Mouse (Mus musculus) midbrain, embryonic 10.5 days (tissue): ENCODE results near the gene Irs3. TPM values are rescaled to one million over a fixed set of nuclear protein-coding genes. Genes with fewer than 3 reads are reported as not detected.

ENCODE experiments used
- DNase-seq: peaks from one replicate; pipeline ENCODE4 v3.0.0-alpha.2; 2017; ENCODE audit warnings: low spot score
- H3K27ac ChIP-seq: fragments of 300-500 bp; sonication (generic); replicated peaks from 2 replicates; pipeline ENCODE4 v1.5.1; 2016; ENCODE audit warnings: mild to moderate bottlenecking
- H3K27me3 ChIP-seq: fragments of 300-500 bp; sonication (generic); 2 replicates; pipeline ENCODE4 v1.6.1; 2016; ENCODE audit warnings: low read depth, mild to moderate bottlenecking; ENCODE audit not compliant: poor library complexity, severe bottlenecking
- H3K36me3 ChIP-seq: fragments of 300-500 bp; sonication (generic); 2 replicates; pipeline ENCODE4 v1.6.1; 2016; ENCODE audit warnings: mild to moderate bottlenecking, moderate library complexity
- H3K4me1 ChIP-seq: fragments of 300-500 bp; sonication (generic); 2 replicates; pipeline ENCODE4 v1.6.1; 2016
- H3K4me3 ChIP-seq: fragments of 300-500 bp; sonication (generic); 2 replicates; pipeline ENCODE4 v1.5.1; 2016; ENCODE audit warnings: mild to moderate bottlenecking, moderate library complexity
- H3K9me3 ChIP-seq: fragments of 300-500 bp; sonication (generic); replicated peaks from 2 replicates; pipeline ENCODE4 v1.6.1; 2016; ENCODE audit warnings: mild to moderate bottlenecking
- WGBS: fragments of 180-500 bp; shearing (Covaris S2); methylation state at CpG from one replicate; pipeline ENCODE4 v1.1.7; 2016; 5-methylcytosine and 5-hydroxymethylcytosine counted together
- polyA plus RNA-seq: library from polyadenylated mRNA; unstranded; fragments of >200 nt; fragmentation: Nextera tagmentation; extraction: Ambion mirVana; gene quantifications from 2 replicates; pipeline ENCODE4 v1.2.1, GENCODE M21; 2016

The Irs3 gene
- polyA plus RNA-seq, 1 experiment from 2014 or later = 0.48 TPM

- Histone ChIP-seq H3K36me3 (peaks cover 71% of the 10 kb centered on the region), H3K27ac (no peak overlapping the region), H3K9me3 (no peaks in the 10 kb centered on the region), H3K27me3 (no peaks in the 10 kb centered on the region), H3K4me1 (peaks cover 10% of the 10 kb centered on the region), H3K4me3 (no peak overlapping the region)
- WGBS = 97% methylated on average over 8 of the region's 8 CpGs
- DNase-seq = no peak
These were observed 32.3 kb upstream of the Irs3 start for GRCm38 (mm10) chr5:137677859-137678258.

- H3K4me1 ChIP-seq = peaks cover 9% of the 10 kb centered on the region; the same call in 1 of the 2 replicates
- H3K27me3 ChIP-seq = no peaks in the 10 kb centered on the region
- no peak overlapping the region for H3K27ac ChIP-seq
- peaks cover 48% of the 10 kb centered on the region for H3K36me3 ChIP-seq
- 92% methylated on average over 8 of the region's 8 CpGs for WGBS
- no peaks in the 10 kb centered on the region for H3K9me3 ChIP-seq
- no peak for DNase-seq
- no peak overlapping the region for H3K4me3 ChIP-seq
These were observed 29.3 kb upstream of the Irs3 start for GRCm38 (mm10) chr5:137674786-137675185.

- Histone ChIP-seq H3K36me3 (peaks cover 33% of the 10 kb centered on the region), H3K4me1 (peaks cover 9% of the 10 kb centered on the region; the same call in 1 of the 2 replicates), H3K9me3 (no peaks in the 10 kb centered on the region), H3K27me3 (no peaks in the 10 kb centered on the region), H3K4me3 (no peak overlapping the region), H3K27ac (no peak overlapping the region; the same call in 1 of the 2 replicates)
- no peak for DNase-seq
- WGBS = 86% methylated on average over 6 of the region's 6 CpGs
These were observed 27.5 kb upstream of the Irs3 start for GRCm38 (mm10) chr5:137673015-137673414.

- WGBS = 87% methylated on average over 5 of the region's 5 CpGs
- DNase-seq = no peak
- H3K36me3 ChIP-seq = peaks cover 32% of the 10 kb centered on the region
- no peaks in the 10 kb centered on the region for H3K27me3 ChIP-seq
- no peaks in the 10 kb centered on the region for H3K9me3 ChIP-seq
- H3K4me3 ChIP-seq = no peak overlapping the region
- H3K4me1 ChIP-seq = peaks cover 9% of the 10 kb centered on the region; the same call in 1 of the 2 replicates
- H3K27ac ChIP-seq = no peak overlapping the region
These were observed 26.8 kb upstream of the Irs3 start for GRCm38 (mm10) chr5:137672361-137672760.

- 61% methylated on average over 9 of the region's 9 CpGs for WGBS
- peak overlapping the region; percentile 55; the same call in 1 of the 2 replicates for H3K27ac ChIP-seq
- no peak for DNase-seq
- H3K4me3 ChIP-seq = no peak overlapping the region
- no peaks in the 10 kb centered on the region for H3K9me3 ChIP-seq
- peaks cover 9% of the 10 kb centered on the region; the same call in 1 of the 2 replicates for H3K4me1 ChIP-seq
- H3K27me3 ChIP-seq = no peaks in the 10 kb centered on the region
- peaks cover 34% of the 10 kb centered on the region for H3K36me3 ChIP-seq
These were observed 26.1 kb upstream of the Irs3 start for GRCm38 (mm10) chr5:137671443-137672240.

GRCm38 (mm10) chr5:137670240-137670639, 24.7 kb upstream of the Irs3 start:
- Histone ChIP-seq H3K4me1 (peaks cover 9% of the 10 kb centered on the region; the same call in 1 of the 2 replicates), H3K4me3 (no peak overlapping the region), H3K9me3 (no peaks in the 10 kb centered on the region), H3K27ac (no peak overlapping the region), H3K36me3 (peaks cover 40% of the 10 kb centered on the region), H3K27me3 (no peaks in the 10 kb centered on the region)
- WGBS = 94% methylated on average over 1 of the region's 1 CpGs
- DNase-seq = no peak

- H3K36me3 ChIP-seq = peaks cover 43% of the 10 kb centered on the region
- DNase-seq = no peak
These were observed 23.5 kb upstream of the Irs3 start for GRCm38 (mm10) chr5:137668971-137669370.

GRCm38 (mm10) chr5:137663057-137663456, 17.5 kb upstream of the Irs3 start:
- Histone ChIP-seq H3K27ac (no peak overlapping the region), H3K36me3 (peaks cover 100% of the 10 kb centered on the region), H3K27me3 (no peaks in the 10 kb centered on the region), H3K4me1 (no peaks in the 10 kb centered on the region), H3K9me3 (no peaks in the 10 kb centered on the region), H3K4me3 (no peak overlapping the region)
- DNase-seq = no peak
- WGBS = 85% methylated on average over 9 of the region's 9 CpGs

More at GRCm38 (mm10) chr5:137668971-137669370, 23.5 kb upstream of the Irs3 start:
- Histone ChIP-seq H3K4me3 (no peak overlapping the region), H3K4me1 (peaks cover 9% of the 10 kb centered on the region; the same call in 1 of the 2 replicates), H3K27me3 (no peaks in the 10 kb centered on the region), H3K9me3 (no peaks in the 10 kb centered on the region), H3K27ac (no peak overlapping the region)
- WGBS = 87% methylated on average over 10 of the region's 10 CpGs

- peaks cover 82% of the 10 kb centered on the region for H3K36me3 ChIP-seq
- no peaks in the 10 kb centered on the region for H3K9me3 ChIP-seq
- WGBS = 88% methylated on average over 6 of the region's 6 CpGs
- no peaks in the 10 kb centered on the region for H3K4me1 ChIP-seq
- no peak overlapping the region for H3K4me3 ChIP-seq
- DNase-seq = no peak
- no peaks in the 10 kb centered on the region for H3K27me3 ChIP-seq
- no peak overlapping the region for H3K27ac ChIP-seq
These were observed 14.7 kb upstream of the Irs3 start for GRCm38 (mm10) chr5:137660064-137660688.

GRCm38 (mm10) chr5:137656977-137657376, 11.5 kb upstream of the Irs3 start:
- Histone ChIP-seq H3K27me3 (no peaks in the 10 kb centered on the region), H3K4me3 (no peak overlapping the region), H3K36me3 (peaks cover 80% of the 10 kb centered on the region), H3K27ac (no peak overlapping the region), H3K9me3 (no peaks in the 10 kb centered on the region), H3K4me1 (no peaks in the 10 kb centered on the region)
- peak; percentile 55 for DNase-seq
- WGBS = 38% methylated on average over 6 of the region's 6 CpGs

GRCm38 (mm10) chr5:137654746-137655145, 9.2 kb upstream of the Irs3 start:
- 81% methylated on average over 7 of the region's 7 CpGs for WGBS
- no peak for DNase-seq

GRCm38 (mm10) chr5:137653366-137653765, 7.9 kb upstream of the Irs3 start:
- Histone ChIP-seq H3K36me3 (peaks cover 55% of the 10 kb centered on the region), H3K27me3 (no peaks in the 10 kb centered on the region), H3K27ac (no peak overlapping the region), H3K4me1 (peaks cover 31% of the 10 kb centered on the region), H3K4me3 (no peak overlapping the region), H3K9me3 (no peaks in the 10 kb centered on the region)
- 95% methylated on average over 10 of the region's 10 CpGs for WGBS
- no peak for DNase-seq

More at GRCm38 (mm10) chr5:137654746-137655145, 9.2 kb upstream of the Irs3 start:
- H3K27ac ChIP-seq = no peak overlapping the region
- no peaks in the 10 kb centered on the region for H3K9me3 ChIP-seq
- H3K4me1 ChIP-seq = peaks cover 18% of the 10 kb centered on the region
- H3K27me3 ChIP-seq = no peaks in the 10 kb centered on the region
- no peak overlapping the region for H3K4me3 ChIP-seq
- H3K36me3 ChIP-seq = peaks cover 69% of the 10 kb centered on the region

- H3K27ac ChIP-seq = no peak overlapping the region
- H3K4me3 ChIP-seq = no peak overlapping the region
- H3K9me3 ChIP-seq = no peaks in the 10 kb centered on the region
- DNase-seq = peak; percentile 68
- H3K27me3 ChIP-seq = peaks cover under 1% of the 10 kb centered on the region; the same call in 1 of the 2 replicates
- H3K4me1 ChIP-seq = peaks cover 31% of the 10 kb centered on the region
- 19% methylated on average over 3 of the region's 3 CpGs for WGBS
- H3K36me3 ChIP-seq = peaks cover 50% of the 10 kb centered on the region
These were observed 7.0 kb upstream of the Irs3 start for GRCm38 (mm10) chr5:137652474-137652873.
